In the genomic region with DNA sequence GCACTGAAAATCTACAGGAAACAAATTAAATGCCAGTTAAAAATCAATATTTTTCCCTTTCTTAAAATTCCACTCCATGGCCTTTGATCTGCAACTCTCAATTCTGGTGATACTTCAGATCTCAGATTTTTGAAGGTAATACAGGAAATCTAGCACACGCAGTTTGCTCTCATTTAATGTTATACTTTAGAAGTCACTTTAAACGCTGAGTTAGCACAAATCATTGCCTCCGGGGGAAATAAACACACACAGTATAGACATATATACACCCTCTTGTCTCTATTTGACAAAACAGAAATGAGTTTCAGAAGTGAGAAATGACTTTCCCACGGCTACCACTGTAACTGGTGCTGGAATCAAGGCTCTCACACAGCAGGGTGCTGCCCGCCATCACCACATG, we compare ENCODE assay signal across 22 mouse cellular contexts. TPM values are rescaled to one million over a fixed set of nuclear protein-coding genes. Genes with fewer than 3 reads are reported as not detected.
DNase-seq lines count a peak whose midpoint lies in the region; ATAC-seq and TF ChIP-seq lines count a peak whose summit lies in the region.
"Had no signal": no experiment of that assay in that cellular context is flagged by ENCODE, and none has a peak within 500 bp of the region (broad histone marks: within the 10 kb centered on the region; RNA-seq: fewer than 3 reads in every experiment).

No protein-coding gene starts in this region.

- in situ Hi-C loops in ES-E14 (cut with MboI; ENCODE audit: low sequenced_read_pairs in 2 of 2, unreplicated experiment in 2 of 2): no loop called here

- H3K4me3 ChIP-seq in forebrain, embryonic 11.5 days (ENCODE audit: low read depth, low read length): no peak overlapping the region
- no peak overlapping the region for H3K4me3 ChIP-seq in forebrain, embryonic 16.5 days (replicated peaks; ENCODE audit: low read length)
- no peak overlapping the region for H3K4me3 ChIP-seq in ES-E14 (ENCODE audit: insufficient read depth in 1 of 2, low read depth in 1 of 2, low read length in 2 of 2, poor library complexity in 1 of 2, severe bottlenecking in 1 of 2)
- H3K4me3 ChIP-seq: embryonic facial prominence, embryonic 10.5 days; embryonic facial prominence, embryonic 12.5 days; forebrain, embryonic 10.5 days; forebrain, embryonic 13.5 days; forebrain, embryonic 15.5 days had no signal

- WGBS in forebrain, embryonic 11.5 days: 83% methylated on average over 5 of the region's 5 CpGs
- WGBS in forebrain, embryonic 16.5 days: 81% methylated on average over 5 of the region's 5 CpGs

- no peaks in the 10 kb centered on the region; the same call in 1 of the 2 replicates for H3K36me3 ChIP-seq in forebrain, embryonic 11.5 days (ENCODE audit: control insufficient read depth, insufficient read depth, low read length)
- H3K36me3 ChIP-seq in forebrain, embryonic 16.5 days (ENCODE audit: control insufficient read depth, insufficient read depth): peaks cover 5% of the 10 kb centered on the region; the same call in 1 of the 2 replicates
- peaks cover 24% of the 10 kb centered on the region for H3K36me3 ChIP-seq in ES-E14 (ENCODE audit: control insufficient read depth, insufficient read depth, low read length, poor library complexity, severe bottlenecking)

- H3K27me3 ChIP-seq in forebrain, embryonic 11.5 days (ENCODE audit: control insufficient read depth, insufficient read depth, low read length): no peaks in the 10 kb centered on the region
- no peaks in the 10 kb centered on the region for H3K27me3 ChIP-seq in forebrain, embryonic 16.5 days (replicated peaks; ENCODE audit: control insufficient read depth, insufficient read depth, low read length)
- H3K27me3 ChIP-seq: embryonic facial prominence, embryonic 12.5 days; forebrain, embryonic 13.5 days; forebrain, embryonic 15.5 days had no signal

- DNase-seq in forebrain, embryonic 11.5 days (ENCODE audit: low spot score): peak; percentile 40
- DNase-seq in CD4-positive helper T cell, adult 2 months (ENCODE audit: low read depth, low spot score): peak; percentile 16
- no peak for DNase-seq in ES-E14 (ENCODE audit: low read depth, low spot score)
- DNase-seq in left cerebral cortex, adult 8-10 months (ENCODE audit: low spot score in 2 of 2): no peak
- no peak for DNase-seq in urinary bladder, adult 2 months (ENCODE audit: low spot score)
- DNase-seq: adrenal gland, adult 2 months; adrenal gland, postnatal 10 days; adrenal gland, postnatal 25 days; B cell, adult 2 months; cerebellum, adult 11 months; cerebellum, adult 18-20 months; cerebellum, adult 8-10 months; cerebellum, adult 9-11 months; cerebellum, postnatal 14 days; cerebellum, postnatal 36 days had no signal

- H3K4me2 ChIP-seq in forebrain, embryonic 11.5 days (ENCODE audit: low read depth, low read length, severe bottlenecking): no peak overlapping the region
- H3K4me2 ChIP-seq in forebrain, embryonic 16.5 days (ENCODE audit: low read length): no peak overlapping the region
- H3K4me2 ChIP-seq: embryonic facial prominence, embryonic 12.5 days; forebrain, embryonic 13.5 days; forebrain, embryonic 15.5 days had no signal

- no peak for ATAC-seq in forebrain, embryonic 11.5 days (replicated peaks; ENCODE audit: low FRiP score)
- ATAC-seq in forebrain, embryonic 16.5 days: no peak
- peak; percentile 38 for ATAC-seq in inflammation-experienced regulatory T-cells, adult 6 months
- ATAC-seq: forebrain, embryonic 13.5 days; forebrain, embryonic 15.5 days had no signal

- H3K4me1 ChIP-seq in forebrain, embryonic 11.5 days (replicated peaks; ENCODE audit: control insufficient read depth, insufficient read depth, low read length): no peaks in the 10 kb centered on the region
- H3K4me1 ChIP-seq in forebrain, embryonic 16.5 days (replicated peaks; ENCODE audit: control insufficient read depth, insufficient read depth, low read length): no peaks in the 10 kb centered on the region
- no peaks in the 10 kb centered on the region for H3K4me1 ChIP-seq in ES-E14 (ENCODE audit: control insufficient read depth in 2 of 2, insufficient read depth in 2 of 2, low read length in 2 of 2, poor library complexity in 1 of 2)
- H3K4me1 ChIP-seq: embryonic facial prominence, embryonic 10.5 days; embryonic facial prominence, embryonic 12.5 days; forebrain, embryonic 10.5 days; forebrain, embryonic 13.5 days; forebrain, embryonic 15.5 days had no signal

- no peak overlapping the region for H3K27ac ChIP-seq in forebrain, embryonic 11.5 days (ENCODE audit: low read depth, low read length)
- no peak overlapping the region for H3K27ac ChIP-seq in forebrain, embryonic 16.5 days (ENCODE audit: low read length)
- H3K27ac ChIP-seq in ES-E14 (ENCODE audit: insufficient read depth, low read depth, low read length, poor library complexity, severe bottlenecking): no peak overlapping the region
- H3K27ac ChIP-seq: embryonic facial prominence, embryonic 10.5 days; embryonic facial prominence, embryonic 12.5 days; forebrain, embryonic 10.5 days; forebrain, embryonic 13.5 days; forebrain, embryonic 15.5 days had no signal

- no peaks in the 10 kb centered on the region for H3K9me3 ChIP-seq in forebrain, embryonic 11.5 days (ENCODE audit: control insufficient read depth, low read length)
- H3K9me3 ChIP-seq in forebrain, embryonic 16.5 days (ENCODE audit: control insufficient read depth, low read length): no peaks in the 10 kb centered on the region
- H3K9me3 ChIP-seq in ES-E14 (ENCODE audit: control insufficient read depth, insufficient read depth, low read depth, low read length): no peaks in the 10 kb centered on the region
- H3K9me3 ChIP-seq: embryonic facial prominence, embryonic 10.5 days; embryonic facial prominence, embryonic 12.5 days; forebrain, embryonic 10.5 days; forebrain, embryonic 13.5 days; forebrain, embryonic 15.5 days had no signal

- no peak overlapping the region for H3K9ac ChIP-seq in forebrain, embryonic 11.5 days (ENCODE audit: low read length)
- no peak overlapping the region for H3K9ac ChIP-seq in forebrain, embryonic 16.5 days (replicated peaks; ENCODE audit: low read depth, low read length)
- no peak overlapping the region for H3K9ac ChIP-seq in ES-E14 (ENCODE audit: insufficient read depth, low read depth, low read length, poor library complexity, severe bottlenecking)
- H3K9ac ChIP-seq: embryonic facial prominence, embryonic 12.5 days; forebrain, embryonic 13.5 days; forebrain, embryonic 15.5 days had no signal

TF ChIP-seq in ES-E14, 5 proteins besides CTCF, POLR2A, EP300 and RAD21:
- TF ChIP-seq ZC3H11A (IDR thresholded peaks at IDR 0.05; ENCODE audit: borderline replicate concordance, low read depth, low read length): no peak
- TF ChIP-seq HCFC1 (IDR thresholded peaks at IDR 0.05; ENCODE audit: borderline replicate concordance, insufficient read depth, low read length): no peak
- no peak for TF ChIP-seq CHD2 (IDR thresholded peaks at IDR 0.05; ENCODE audit: low read depth, low read length)
- TF ChIP-seq MAFK (IDR thresholded peaks at IDR 0.05; ENCODE audit: insufficient read depth, low read depth, low read length): peak; percentile 78

RNA-seq across cellular contexts. Expression of gene Anapc13, which starts 38.7 kb away (rescaled TPM):
- 166 and 173 TPM in 2 replicates for polyA plus RNA-seq in forebrain, embryonic 11.5 days (2014; fragmentation: Nextera tagmentation; extraction: Ambion mirVana)
- polyA plus RNA-seq in forebrain, embryonic 16.5 days (2015; fragmentation: Nextera tagmentation; extraction: Ambion mirVana): 109 and 111 TPM in 2 replicates
- 83.8 and 103 TPM in 2 replicates for total RNA-seq in ES-E14 (2012; rRNA removed)
- polyA plus RNA-seq in inflammation-experienced regulatory T-cells, adult 6 months (2017; shearing (Covaris generic)): 100 to 1,000 TPM; 106 to 147 (median 129) TPM
- total RNA-seq in left cerebral cortex, adult 8-10 months (2022): 100 to 1,000 TPM; 113 to 133 (median 120) TPM
- polyA plus RNA-seq in urinary bladder, adult 2 months (2012; rRNA removed): 206 and 215 TPM in 2 replicates

RNA-seq across cellular contexts. Expression of gene Cep63, which starts 39.0 kb away (rescaled TPM):
- 51.4 and 53.2 TPM in 2 replicates for polyA plus RNA-seq in forebrain, embryonic 11.5 days (2014; fragmentation: Nextera tagmentation; extraction: Ambion mirVana)
- polyA plus RNA-seq in forebrain, embryonic 16.5 days (2015; fragmentation: Nextera tagmentation; extraction: Ambion mirVana): 43.7 and 50.3 TPM in 2 replicates
- 19.1 and 26.1 TPM in 2 replicates for total RNA-seq in ES-E14 (2012; rRNA removed)
- polyA plus RNA-seq in inflammation-experienced regulatory T-cells, adult 6 months (2017; shearing (Covaris generic)): 10 to 100 TPM; 38.9 to 61.0 (median 49.9) TPM
- 10 to 100 TPM; 29.6 to 40.8 (median 32.6) TPM for total RNA-seq in left cerebral cortex, adult 8-10 months (2022)
- polyA plus RNA-seq in urinary bladder, adult 2 months (2012; rRNA removed): 29.3 and 33.9 TPM in 2 replicates

Comparison
In these comparisons a context has a peak if more than half of its experiments do, and no peak if none do; other contexts are left out.
1. DNase-seq: peak in forebrain, embryonic 11.5 days (single experiment) and CD4-positive helper T cell, adult 2 months (single experiment); none in ES-E14 (single experiment), left cerebral cortex, adult 8-10 months (0 of 2) and urinary bladder, adult 2 months (single experiment).